Mouse (Mus musculus): ENCODE measurements at regions not wholly inside any gene's neighbourhood (a gene's known extent, or its start where the extent isn't known, plus 50 kb on each side); places are given as distances from the start of the nearest gene placed in this dataset.
A peak's percentile ranks its signal among the peaks of the same experiment; 100 is the strongest.

DNA sequence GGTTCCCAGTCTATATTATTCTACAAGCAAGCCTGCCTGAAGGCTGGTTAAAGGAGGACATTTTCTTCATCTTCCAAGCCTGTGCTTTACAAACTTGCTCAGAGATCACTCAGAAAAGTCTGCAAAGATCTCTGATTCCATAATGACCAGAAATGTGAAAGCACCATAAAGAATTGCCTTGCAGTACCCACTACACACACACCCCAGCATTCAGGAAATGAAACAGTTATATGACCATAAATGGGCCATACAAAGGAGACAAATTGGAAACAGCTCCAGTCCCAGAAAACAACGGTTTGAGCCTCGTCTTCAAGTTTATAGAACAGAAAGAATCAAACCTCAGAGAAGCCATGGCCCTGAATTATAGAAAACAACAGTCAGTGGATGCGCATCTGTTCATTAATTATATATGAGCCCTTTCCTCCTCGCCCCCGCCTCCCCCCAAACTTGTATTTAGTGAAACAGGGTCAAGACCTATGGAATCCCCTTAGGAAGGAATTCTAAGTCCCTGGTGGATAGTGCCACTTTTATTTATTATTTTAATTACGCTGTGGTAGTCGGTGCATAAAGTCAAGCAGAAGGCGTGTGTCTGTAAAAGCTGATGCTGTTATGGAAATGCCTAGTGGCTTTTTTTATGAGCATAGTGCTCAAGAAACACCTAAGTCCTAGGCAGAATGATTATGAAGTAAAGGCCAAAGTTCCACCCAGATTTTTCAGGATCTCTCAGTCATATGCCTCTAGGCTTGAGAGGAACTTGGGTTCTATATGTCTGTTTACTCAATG, 266.6 kb upstream of the Ldb2 start:
- H3K4me2 ChIP-seq (replicated peaks): no peak overlapping the region
- ATAC-seq (ENCODE audit: insufficient number of reproducible peaks, insufficient read depth, low FRiP score, low TSS enrichment): no peak
- no peak overlapping the region for H3K9ac ChIP-seq
- no peak overlapping the region for H3K27ac ChIP-seq
- no peaks in the 10 kb centered on the region for H3K9me3 ChIP-seq
- WGBS: 52% methylated on average over 8 of the region's 8 CpGs
- no peaks in the 10 kb centered on the region for H3K4me1 ChIP-seq
- no peaks in the 10 kb centered on the region for H3K27me3 ChIP-seq
- H3K36me3 ChIP-seq: no peaks in the 10 kb centered on the region
- H3K4me3 ChIP-seq: no peak overlapping the region

DNA sequence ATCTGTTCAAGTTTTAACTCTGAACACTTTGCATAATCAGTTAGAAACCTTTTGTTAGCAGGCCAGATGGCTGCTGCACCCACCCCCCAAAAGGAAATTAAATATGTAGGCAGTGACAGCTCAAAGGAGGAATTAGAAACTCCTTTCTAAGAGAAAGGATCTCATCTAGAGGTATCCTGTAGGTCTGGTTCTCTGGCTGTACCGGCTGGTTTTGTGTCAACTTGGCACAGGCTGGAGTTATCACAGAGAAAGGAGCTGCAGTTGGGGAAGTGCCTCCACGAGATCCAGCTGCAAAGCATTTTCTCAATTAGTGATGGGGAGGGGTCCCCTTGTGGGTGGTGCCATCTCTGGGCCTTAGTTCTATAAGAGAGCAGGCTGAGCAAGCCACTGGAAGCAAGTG, 263.1 kb upstream of the Ldb2 start:
- Histone ChIP-seq H3K9me3 (no peaks in the 10 kb centered on the region), H3K4me3 (no peak overlapping the region), H3K36me3 (no peaks in the 10 kb centered on the region), H3K27me3 (no peaks in the 10 kb centered on the region), H3K4me1 (no peaks in the 10 kb centered on the region), H3K9ac (no peak overlapping the region), H3K27ac (peak overlapping the region; percentile 36; the same call in 1 of the 2 replicates), H3K4me2 (replicated peaks) (no peak overlapping the region)
- ATAC-seq (ENCODE audit: insufficient number of reproducible peaks, insufficient read depth, low FRiP score, low TSS enrichment): no peak
- WGBS: 7% methylated on average over 2 of the region's 2 CpGs

DNA sequence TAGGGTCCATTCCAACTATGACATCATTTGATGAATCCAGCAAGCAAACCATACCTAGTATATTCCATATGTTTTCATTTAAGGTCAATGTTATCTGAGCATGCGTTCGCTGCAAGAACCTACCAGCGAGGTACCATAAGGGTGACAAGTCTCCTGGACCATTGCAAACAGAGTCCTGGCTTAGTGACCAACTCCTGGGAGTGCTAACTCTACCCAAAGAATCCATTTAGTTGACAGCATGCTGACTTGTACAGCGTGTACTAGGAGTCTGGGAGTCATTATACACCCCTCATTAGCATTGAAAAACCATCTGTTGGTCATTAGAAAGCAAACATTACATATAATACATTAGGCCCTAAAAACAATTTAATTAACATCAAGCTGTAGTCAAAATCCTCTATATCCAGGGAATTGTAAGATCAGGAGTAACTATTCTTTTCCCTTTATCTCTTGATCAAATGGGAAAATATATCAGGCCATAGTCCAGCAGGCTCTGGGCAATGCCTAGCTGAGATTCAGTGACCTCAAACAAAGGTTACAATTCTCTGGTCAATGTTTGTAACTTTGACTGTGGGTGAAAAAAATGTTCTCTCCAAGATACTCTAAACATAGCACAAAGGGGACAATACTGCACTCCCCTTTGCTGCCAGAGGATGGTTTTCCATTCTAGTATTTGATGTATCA, 255.9 kb upstream of the Ldb2 start:
- H3K36me3 ChIP-seq: no peaks in the 10 kb centered on the region
- no peak overlapping the region for H3K9ac ChIP-seq
- no peaks in the 10 kb centered on the region for H3K27me3 ChIP-seq
- no peak overlapping the region for H3K27ac ChIP-seq
- no peak overlapping the region for H3K4me2 ChIP-seq (replicated peaks)
- H3K9me3 ChIP-seq: no peaks in the 10 kb centered on the region
- WGBS: 33% methylated on average over 4 of the region's 4 CpGs
- H3K4me1 ChIP-seq: no peaks in the 10 kb centered on the region
- 0 out of 2 replicates have a peak, but pooled peaks have one; percentile 28 for ATAC-seq (ENCODE audit: insufficient number of reproducible peaks, insufficient read depth, low FRiP score, low TSS enrichment)
- H3K4me3 ChIP-seq: no peak overlapping the region

DNA sequence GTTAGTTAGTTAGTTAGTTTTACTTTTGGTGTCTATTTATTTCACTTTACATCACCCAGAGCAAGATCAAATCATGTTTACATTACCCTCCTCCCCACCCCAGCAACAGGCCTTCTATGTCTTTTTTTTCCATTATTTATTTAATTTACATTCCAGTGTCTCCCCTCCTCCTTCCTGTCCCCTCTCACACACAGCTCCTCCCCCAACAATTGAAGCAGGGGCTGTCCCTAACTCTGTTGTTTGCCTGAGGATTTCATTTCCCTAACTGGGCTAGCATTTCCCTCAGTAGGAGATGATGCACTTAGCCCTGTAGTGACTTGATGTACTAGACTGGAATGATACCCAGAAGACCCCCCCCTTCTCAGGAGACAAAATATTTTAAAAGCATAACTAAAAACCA, 249.9 kb upstream of the Ldb2 start:
- H3K9ac ChIP-seq: no peak overlapping the region
- H3K27me3 ChIP-seq: no peaks in the 10 kb centered on the region
- no peaks in the 10 kb centered on the region for H3K36me3 ChIP-seq
- H3K4me2 ChIP-seq (replicated peaks): no peak overlapping the region
- H3K4me1 ChIP-seq: no peaks in the 10 kb centered on the region
- no peak overlapping the region for H3K27ac ChIP-seq
- H3K4me3 ChIP-seq: no peak overlapping the region
- no peak for ATAC-seq (ENCODE audit: insufficient number of reproducible peaks, insufficient read depth, low FRiP score, low TSS enrichment)
- no peaks in the 10 kb centered on the region for H3K9me3 ChIP-seq

DNA sequence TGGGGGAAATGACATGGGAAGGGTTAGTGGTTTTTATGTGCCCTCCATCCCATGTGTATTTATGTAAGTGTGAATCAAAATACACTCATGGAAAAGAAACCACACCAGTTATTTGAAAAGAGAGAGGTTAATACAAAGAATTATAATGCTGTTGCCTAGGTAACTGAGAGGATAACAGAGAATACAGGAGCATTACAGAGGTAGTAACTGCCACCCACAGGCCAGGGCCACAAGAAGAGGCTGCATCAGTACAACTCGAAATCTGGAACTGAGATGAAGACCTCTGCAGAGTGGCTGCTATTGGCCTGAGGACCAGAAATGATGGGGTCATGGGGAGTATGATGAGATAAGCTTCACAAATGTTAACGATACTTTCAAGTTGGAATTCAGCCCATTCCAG, 243.4 kb upstream of the Ldb2 start:
- Histone ChIP-seq H3K9ac (no peak overlapping the region), H3K4me1 (no peaks in the 10 kb centered on the region), H3K4me3 (no peak overlapping the region), H3K27me3 (no peaks in the 10 kb centered on the region), H3K27ac (no peak overlapping the region), H3K36me3 (no peaks in the 10 kb centered on the region), H3K9me3 (no peaks in the 10 kb centered on the region), H3K4me2 (replicated peaks) (no peak overlapping the region)
- 84% methylated on average over 2 of the region's 2 CpGs for WGBS
- ATAC-seq (ENCODE audit: insufficient number of reproducible peaks, insufficient read depth, low FRiP score, low TSS enrichment): no peak

DNA sequence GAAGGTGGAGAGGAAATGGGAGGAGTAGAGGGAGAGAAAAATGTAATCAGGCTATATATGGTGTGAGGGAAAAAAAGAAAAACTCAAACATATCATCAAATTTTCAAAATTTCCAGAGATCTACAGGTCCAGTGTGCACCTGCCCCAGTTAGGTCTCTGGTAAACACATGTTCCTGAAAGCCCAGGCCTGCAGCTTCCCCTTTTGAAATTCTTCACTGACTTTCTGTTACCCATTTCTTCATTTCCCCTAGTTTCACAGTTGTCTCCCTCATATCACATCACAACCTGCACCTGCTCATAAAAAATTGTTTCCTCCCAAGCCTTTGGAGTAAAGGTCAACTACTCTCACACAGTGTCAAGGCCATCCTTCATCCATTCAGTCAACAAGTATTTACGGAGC, 236.9 kb upstream of the Ldb2 start:
- no peaks in the 10 kb centered on the region for H3K4me1 ChIP-seq
- no peaks in the 10 kb centered on the region for H3K27me3 ChIP-seq
- H3K27ac ChIP-seq: no peak overlapping the region
- no peaks in the 10 kb centered on the region for H3K36me3 ChIP-seq
- H3K4me3 ChIP-seq: no peak overlapping the region
- 90% methylated on average over 1 of the region's 1 CpGs for WGBS
- H3K4me2 ChIP-seq (replicated peaks): no peak overlapping the region
- no peak for ATAC-seq (ENCODE audit: insufficient number of reproducible peaks, insufficient read depth, low FRiP score, low TSS enrichment)
- H3K9ac ChIP-seq: no peak overlapping the region
- H3K9me3 ChIP-seq: no peaks in the 10 kb centered on the region

DNA sequence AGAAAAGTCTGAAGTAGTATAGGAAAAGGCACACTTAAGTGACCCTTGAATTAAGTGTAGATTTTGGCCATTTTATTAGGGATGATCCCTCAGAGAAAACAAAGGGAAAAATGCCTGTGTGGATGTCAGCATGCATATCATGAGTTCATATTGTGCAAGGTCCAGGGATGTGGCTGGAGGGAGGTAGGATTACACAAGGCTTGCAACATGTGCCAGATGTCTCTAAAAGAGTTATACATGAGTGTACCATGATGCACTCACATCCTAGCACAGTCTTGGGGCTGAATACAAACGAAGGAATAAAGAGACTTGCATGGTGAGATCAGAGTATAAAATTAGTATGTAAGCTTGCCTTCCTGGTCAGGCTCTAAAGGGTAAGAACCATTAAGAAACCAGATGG, 233.7 kb upstream of the Ldb2 start:
- no peak overlapping the region for H3K4me3 ChIP-seq
- H3K4me2 ChIP-seq (replicated peaks): no peak overlapping the region
- no peak overlapping the region for H3K27ac ChIP-seq
- ATAC-seq (ENCODE audit: insufficient number of reproducible peaks, insufficient read depth, low FRiP score, low TSS enrichment): no peak
- H3K36me3 ChIP-seq: no peaks in the 10 kb centered on the region
- no peak overlapping the region for H3K9ac ChIP-seq
- H3K9me3 ChIP-seq: no peaks in the 10 kb centered on the region
- no peaks in the 10 kb centered on the region for H3K4me1 ChIP-seq
- WGBS: 71% methylated on average over 1 of the region's 1 CpGs
- no peaks in the 10 kb centered on the region for H3K27me3 ChIP-seq

DNA sequence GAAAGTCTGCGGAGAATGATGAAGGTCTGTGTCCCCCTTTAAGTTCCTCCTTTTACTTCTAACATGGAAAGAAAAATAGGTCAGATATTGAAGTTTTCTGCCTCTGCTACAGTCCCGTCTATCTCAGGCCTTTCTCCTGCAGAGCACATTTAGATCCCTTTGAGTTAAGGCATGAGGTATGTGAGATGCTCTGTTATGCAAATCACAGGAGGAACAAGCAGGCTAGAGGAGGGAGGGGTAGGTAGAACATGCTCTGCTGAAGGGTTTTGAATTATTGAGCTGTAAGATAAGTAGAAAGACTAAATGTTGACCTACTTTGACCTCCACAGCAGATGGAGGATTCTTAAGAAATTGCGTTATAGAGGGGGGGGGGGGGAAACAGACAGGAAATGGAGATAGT, 228.4 kb upstream of the Ldb2 start:
- H3K4me3 ChIP-seq: no peak overlapping the region
- H3K9ac ChIP-seq: no peak overlapping the region
- H3K4me1 ChIP-seq: no peaks in the 10 kb centered on the region
- H3K27me3 ChIP-seq: no peaks in the 10 kb centered on the region
- H3K9me3 ChIP-seq: no peaks in the 10 kb centered on the region
- 41% methylated on average over 3 of the region's 3 CpGs for WGBS
- H3K4me2 ChIP-seq (replicated peaks): no peak overlapping the region
- no peak overlapping the region for H3K27ac ChIP-seq
- no peaks in the 10 kb centered on the region for H3K36me3 ChIP-seq
- no peak for ATAC-seq (ENCODE audit: insufficient number of reproducible peaks, insufficient read depth, low FRiP score, low TSS enrichment)

DNA sequence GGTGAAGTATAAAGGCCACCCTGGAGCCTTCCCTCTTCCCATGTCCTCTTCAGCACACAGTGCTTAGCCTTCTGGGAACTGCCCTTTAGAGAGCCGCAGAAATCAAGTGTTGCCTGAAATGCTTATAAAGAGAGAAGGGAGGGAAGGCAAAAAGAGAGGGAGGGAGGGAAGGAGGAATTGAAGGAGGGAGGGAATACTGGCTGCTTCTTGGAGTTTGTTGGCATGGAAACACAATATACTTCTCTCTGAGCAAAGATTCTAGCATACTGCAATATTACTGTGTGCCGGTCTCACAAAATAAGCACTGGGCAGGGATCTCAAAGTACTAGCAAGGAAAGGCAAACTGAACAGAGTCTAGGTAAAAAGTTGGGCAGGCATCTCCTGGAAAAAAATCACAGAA, 225.9 kb upstream of the Ldb2 start:
- Histone ChIP-seq H3K9ac (no peak overlapping the region), H3K36me3 (no peaks in the 10 kb centered on the region), H3K4me1 (no peaks in the 10 kb centered on the region), H3K9me3 (no peaks in the 10 kb centered on the region), H3K27ac (no peak overlapping the region), H3K4me2 (replicated peaks) (no peak overlapping the region), H3K27me3 (no peaks in the 10 kb centered on the region), H3K4me3 (no peak overlapping the region)
- no peak for ATAC-seq (ENCODE audit: insufficient number of reproducible peaks, insufficient read depth, low FRiP score, low TSS enrichment)
- 92% methylated on average over 2 of the region's 2 CpGs for WGBS

DNA sequence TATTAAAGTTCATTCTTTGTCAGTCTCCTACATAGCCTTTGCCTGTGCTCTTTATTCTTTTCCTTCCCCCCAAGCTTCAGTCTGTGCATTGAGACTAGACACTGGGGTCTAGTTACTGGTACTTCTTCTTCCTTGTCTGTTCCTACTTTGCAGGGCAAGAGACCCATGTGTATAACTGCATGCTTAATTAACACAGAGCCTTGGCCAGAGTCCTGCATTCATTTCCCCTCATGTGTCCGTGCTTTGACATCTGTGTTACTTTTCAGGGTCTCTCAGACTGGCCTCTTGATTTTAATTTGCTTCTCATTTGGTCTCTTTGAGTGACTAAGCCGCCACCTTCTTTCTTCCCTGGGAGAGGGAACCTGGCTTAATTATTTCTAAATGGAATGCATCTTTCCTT, 208.4 kb upstream of the Ldb2 start:
- no peak for ATAC-seq (ENCODE audit: insufficient number of reproducible peaks, insufficient read depth, low FRiP score, low TSS enrichment)
- 38% methylated on average over 2 of the region's 2 CpGs for WGBS
- no peaks in the 10 kb centered on the region for H3K36me3 ChIP-seq

DNA sequence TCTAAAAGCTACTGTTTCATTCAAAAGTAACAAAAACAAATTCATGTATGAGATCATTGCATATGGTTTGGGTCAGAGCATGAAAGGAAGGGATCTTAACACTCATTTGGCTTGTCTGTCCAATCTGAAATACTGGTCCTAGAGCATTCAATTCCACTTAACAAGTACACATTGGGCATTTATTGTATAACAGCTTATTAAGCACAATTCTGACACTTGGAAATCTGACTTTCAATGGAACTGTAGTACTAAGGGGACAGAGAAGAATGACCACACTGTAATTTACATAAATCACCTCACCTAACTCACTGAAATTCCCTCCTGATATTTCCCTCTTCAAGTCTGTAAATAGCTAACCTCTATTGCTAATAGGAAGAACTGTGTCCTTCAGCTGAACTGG, 201.5 kb upstream of the Ldb2 start:
- Histone ChIP-seq H3K27ac (no peak overlapping the region), H3K36me3 (no peaks in the 10 kb centered on the region), H3K27me3 (no peaks in the 10 kb centered on the region), H3K9ac (no peak overlapping the region), H3K4me3 (no peak overlapping the region), H3K4me2 (replicated peaks) (no peak overlapping the region), H3K9me3 (no peaks in the 10 kb centered on the region), H3K4me1 (no peaks in the 10 kb centered on the region)
- no peak for ATAC-seq (ENCODE audit: insufficient number of reproducible peaks, insufficient read depth, low FRiP score, low TSS enrichment)

More for the DNA sequence above, 208.4 kb upstream of the Ldb2 start:
- Histone ChIP-seq H3K9me3 (no peaks in the 10 kb centered on the region), H3K27ac (no peak overlapping the region), H3K4me3 (no peak overlapping the region), H3K4me1 (no peaks in the 10 kb centered on the region), H3K27me3 (no peaks in the 10 kb centered on the region), H3K9ac (no peak overlapping the region), H3K4me2 (replicated peaks) (no peak overlapping the region)

DNA sequence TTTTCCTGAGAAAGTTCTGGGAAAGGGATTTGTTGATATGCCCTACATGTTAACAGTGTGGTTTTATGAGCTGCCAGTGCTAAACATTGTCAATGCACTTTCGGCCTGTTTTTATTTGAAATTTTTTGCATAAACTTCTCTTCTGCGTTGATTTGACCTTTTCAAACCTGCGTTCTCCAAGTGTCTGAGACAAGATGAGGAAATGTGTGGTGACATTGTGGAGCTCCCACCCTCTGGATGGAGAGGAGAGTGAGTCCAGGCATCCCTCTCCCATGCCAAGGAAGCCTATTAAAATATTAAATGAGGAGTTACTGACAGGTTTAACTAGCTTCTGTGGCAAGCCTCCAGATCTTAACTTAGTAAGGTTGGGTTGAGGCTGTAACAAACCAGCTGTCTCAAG, 199.6 kb upstream of the Ldb2 start:
- Histone ChIP-seq H3K9ac (no peak overlapping the region), H3K27ac (no peak overlapping the region), H3K9me3 (no peaks in the 10 kb centered on the region), H3K4me2 (replicated peaks) (no peak overlapping the region), H3K4me1 (no peaks in the 10 kb centered on the region), H3K4me3 (no peak overlapping the region), H3K36me3 (no peaks in the 10 kb centered on the region), H3K27me3 (no peaks in the 10 kb centered on the region)
- no peak for ATAC-seq (ENCODE audit: insufficient number of reproducible peaks, insufficient read depth, low FRiP score, low TSS enrichment)
- 82% methylated on average over 3 of the region's 3 CpGs for WGBS

Data from embryonic facial prominence, embryonic 12.5 days (tissue).